Mouse (Mus musculus) megakaryocyte, embryonic 14.5 days (primary cell): ENCODE results near the gene Vmn1r173.
"Not testable (repeated sequence)": the region's sequence is repeated elsewhere in the genome, so short reads cannot be mapped to it uniquely, and the experiment has no call there.

Experiments
- FLI1 ChIP-seq: IDR thresholded peaks from 2 replicates; pipeline ENCODE4 v1.6.1; 2012; ENCODE audit warnings: low read length, inconsistent platforms, mixed read lengths
- GATA1 ChIP-seq: IDR thresholded peaks from 3 replicates; pipeline ENCODE4 v1.6.1; 2012; ENCODE audit warnings: mixed read lengths, low read length, inconsistent platforms, borderline replicate concordance

DNA sequence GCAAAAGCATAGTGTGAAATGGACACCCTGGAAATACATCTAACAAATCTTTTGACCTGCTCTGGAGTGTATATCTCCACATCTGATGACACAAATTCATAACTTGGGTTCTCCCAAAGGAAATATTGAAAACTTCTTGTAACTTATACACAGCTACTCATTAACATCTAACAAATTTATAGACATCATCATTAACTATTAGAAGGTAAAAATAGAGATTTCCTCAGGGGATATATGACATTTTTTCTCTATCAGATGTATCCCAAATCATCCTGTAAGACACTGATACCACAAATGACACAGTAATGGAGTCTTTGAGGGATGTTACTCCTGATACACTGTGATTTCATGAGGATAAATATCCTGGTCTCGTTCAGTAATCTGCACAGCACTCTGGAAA lies 51.5 kb downstream of the Vmn1r173 start, which contains the start of gene Vmn1r174:
- TF ChIP-seq GATA1, FLI1: not testable (repeated sequence)
